Mouse (Mus musculus) CH12F3 (cell line): Measurements from ENCODE around the gene Mum1l1.
"Not testable (repeated sequence)": the region's sequence is repeated elsewhere in the genome, so short reads cannot be mapped to it uniquely, and the experiment has no call there.

Experiments
- in situ Hi-C: fragments of 300-500 bp; cut with MboI; formaldehyde crosslinking; loops from 2 replicates; pipeline ENCODE4 v1.14.3; 2020; ENCODE audit warnings: low sequenced_read_pairs

The Mum1l1 gene

GRCm38 (mm10) chrX:139209829-139210225, at the start of gene Mum1l1:
Gene Mum1l1 (plus strand): TSS chrX:139210042.
- in situ Hi-C loops: no loop called here

GRCm38 (mm10) chrX:139178928-139179327, 30.9 kb upstream of the Mum1l1 start, which contains the start of gene 4933428M09Rik:
Gene 4933428M09Rik (plus strand): TSS chrX:139179228.
- in situ Hi-C loops: no loop called here

GRCm38 (mm10) chrX:139191506-139191905, 18.3 kb upstream of the Mum1l1 start:
- in situ Hi-C loops: not testable (repeated sequence)

- in situ Hi-C loops: no loop called here
Measured at GRCm38 (mm10) chrX:139194572-139195279, 15.1 kb upstream of the Mum1l1 start.

GRCm38 (mm10) chrX:139209191-139209828, 532 bp upstream of the Mum1l1 start:
- in situ Hi-C loops: not testable (repeated sequence)

- in situ Hi-C loops: no loop called here
Measured at GRCm38 (mm10) chrX:139214765-139215164, 4.9 kb downstream of the Mum1l1 start.

GRCm38 (mm10) chrX:139216409-139216808, 6.6 kb downstream of the Mum1l1 start:
- in situ Hi-C loops: no loop called here

GRCm38 (mm10) chrX:139216991-139217593, 7.2 kb downstream of the Mum1l1 start:
- in situ Hi-C loops: no loop called here

- in situ Hi-C loops: no loop called here
Measured at GRCm38 (mm10) chrX:139217776-139218175, 7.9 kb downstream of the Mum1l1 start.

GRCm38 (mm10) chrX:139219017-139219416, 9.2 kb downstream of the Mum1l1 start:
- in situ Hi-C loops: no loop called here

- in situ Hi-C loops: no loop called here
Measured at GRCm38 (mm10) chrX:139220830-139221229, 11.0 kb downstream of the Mum1l1 start.

- in situ Hi-C loops: no loop called here
Measured at GRCm38 (mm10) chrX:139221893-139222292, 12.1 kb downstream of the Mum1l1 start.

GRCm38 (mm10) chrX:139231143-139231542, 21.3 kb downstream of the Mum1l1 start:
- in situ Hi-C loops: no loop called here

- in situ Hi-C loops: no loop called here
Measured at GRCm38 (mm10) chrX:139247294-139247693, 37.5 kb downstream of the Mum1l1 start.

GRCm38 (mm10) chrX:139257072-139257471, 47.2 kb downstream of the Mum1l1 start:
- in situ Hi-C loops: no loop called here

GRCm38 (mm10) chrX:139281966-139282365, 72.1 kb downstream of the Mum1l1 start:
- in situ Hi-C loops: no loop called here
